Mouse (Mus musculus): Measurements from ENCODE around the gene Lonp1. TPM values are rescaled to one million over a fixed set of nuclear protein-coding genes. Genes with fewer than 3 reads are reported as not detected.
"Not testable (repeated sequence)": the region's sequence is repeated elsewhere in the genome, so short reads cannot be mapped to it uniquely, and the experiment has no call there.

The Lonp1 gene
- polyA plus RNA-seq, 2 experiments, result 45.6 to 79.4 TPM

DNA sequence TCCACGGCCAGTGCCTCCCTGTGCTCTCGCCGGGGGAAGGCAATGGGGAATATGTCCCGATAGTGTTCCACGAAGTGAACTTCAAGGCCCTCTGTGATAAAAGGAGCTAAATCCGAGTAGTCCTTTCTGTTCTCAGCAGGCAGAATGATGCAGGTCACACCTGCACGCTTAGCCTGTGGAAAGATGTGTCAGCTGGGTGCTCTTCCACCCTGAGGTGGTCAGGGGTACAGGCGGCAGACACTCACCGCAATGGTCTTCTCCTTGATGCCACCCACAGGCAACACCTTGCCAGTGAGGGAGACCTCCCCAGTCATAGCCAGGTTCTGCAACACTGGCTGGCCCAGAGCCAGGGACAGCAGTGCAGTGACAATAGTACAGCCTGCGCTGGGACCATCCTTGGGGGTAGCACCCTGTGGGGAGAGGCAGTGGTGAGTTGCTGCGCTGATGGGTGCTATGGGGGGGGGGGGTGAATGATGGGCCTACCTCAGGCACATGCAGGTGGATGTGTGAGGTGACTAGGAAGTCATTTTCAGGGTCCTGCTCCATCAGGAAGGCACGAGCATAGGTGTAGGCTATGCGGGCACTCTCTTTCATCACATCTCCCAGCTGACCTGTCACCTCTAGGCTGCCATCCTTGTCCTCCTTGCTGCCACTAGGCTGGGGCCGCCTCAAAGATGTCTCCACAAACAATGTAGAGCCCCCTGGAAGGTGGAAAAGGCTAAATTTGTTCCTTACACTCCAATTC is 12.1 kb downstream of the Lonp1 start:
- no peak for TF ChIP-seq POLR2A (IDR thresholded peaks at IDR 0.05; ENCODE audit: borderline replicate concordance, extremely low read depth, insufficient read depth, insufficient read length)
- H3K4me3 ChIP-seq (replicated peaks; ENCODE audit: low read length), result peak overlapping the region; percentile 71
- peak overlapping the region; percentile 69 for H3K4me2 ChIP-seq (replicated peaks; ENCODE audit: low read depth, low read length, severe bottlenecking)
- ATAC-seq (ENCODE audit: low FRiP score, low read depth), result no peak
- 30% methylated on average over 14 of the region's 14 CpGs for WGBS
- no peak for DNase-seq (ENCODE audit: low spot score)
- H3K4me1 ChIP-seq (ENCODE audit: control insufficient read depth, insufficient read depth, low read length), result peaks cover 15% of the 10 kb centered on the region
- no peaks in the 10 kb centered on the region for H3K9me3 ChIP-seq (ENCODE audit: control insufficient read depth, low read length)
- H3K9ac ChIP-seq (ENCODE audit: low read depth, low read length, severe bottlenecking), result peak overlapping the region; percentile 83
- H3K27me3 ChIP-seq (ENCODE audit: control insufficient read depth, insufficient read depth, low read length), result no peaks in the 10 kb centered on the region
- no peak overlapping the region for H3K27ac ChIP-seq (replicated peaks; ENCODE audit: low read depth, low read length)
- peaks cover 52% of the 10 kb centered on the region for H3K36me3 ChIP-seq (ENCODE audit: control insufficient read depth, insufficient read depth, low read length)

DNA sequence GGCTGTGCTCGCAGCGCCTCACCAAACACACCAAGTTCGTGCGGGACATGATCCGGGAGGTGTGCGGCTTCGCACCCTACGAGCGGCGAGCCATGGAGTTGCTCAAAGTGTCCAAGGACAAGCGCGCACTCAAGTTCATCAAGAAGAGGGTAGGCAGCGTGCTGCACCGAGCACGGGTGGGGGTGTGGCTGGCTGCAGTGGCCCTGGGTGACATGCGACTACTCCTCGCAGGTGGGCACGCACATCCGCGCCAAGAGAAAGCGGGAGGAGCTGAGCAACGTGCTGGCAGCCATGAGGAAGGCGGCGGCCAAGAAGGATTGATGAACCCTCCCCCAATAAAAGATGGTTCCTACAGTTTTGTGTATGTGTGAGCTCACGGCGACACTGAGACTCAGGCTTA is 12.8 kb downstream of the Lonp1 start:
- peak overlapping the region; percentile 69 for H3K4me2 ChIP-seq (replicated peaks; ENCODE audit: low read depth, low read length, severe bottlenecking)
- peak overlapping the region; percentile 83 for H3K9ac ChIP-seq (ENCODE audit: low read depth, low read length, severe bottlenecking)
- H3K4me3 ChIP-seq (replicated peaks; ENCODE audit: low read length), result peak overlapping the region; percentile 71
- under 1% methylated on average over 26 of the region's 26 CpGs for WGBS
- ATAC-seq (ENCODE audit: low FRiP score, low read depth); DNase-seq (ENCODE audit: low spot score); H3K27me3 ChIP-seq (ENCODE audit: control insufficient read depth, insufficient read depth, low read length); H3K9me3 ChIP-seq (ENCODE audit: control insufficient read depth, low read length): not testable (repeated sequence)
- H3K27ac ChIP-seq (replicated peaks; ENCODE audit: low read depth, low read length), result peak overlapping the region; percentile 92
- H3K4me1 ChIP-seq (ENCODE audit: control insufficient read depth, insufficient read depth, low read length), result peaks cover 15% of the 10 kb centered on the region
- H3K36me3 ChIP-seq (ENCODE audit: control insufficient read depth, insufficient read depth, low read length), result peaks cover 46% of the 10 kb centered on the region

DNA sequence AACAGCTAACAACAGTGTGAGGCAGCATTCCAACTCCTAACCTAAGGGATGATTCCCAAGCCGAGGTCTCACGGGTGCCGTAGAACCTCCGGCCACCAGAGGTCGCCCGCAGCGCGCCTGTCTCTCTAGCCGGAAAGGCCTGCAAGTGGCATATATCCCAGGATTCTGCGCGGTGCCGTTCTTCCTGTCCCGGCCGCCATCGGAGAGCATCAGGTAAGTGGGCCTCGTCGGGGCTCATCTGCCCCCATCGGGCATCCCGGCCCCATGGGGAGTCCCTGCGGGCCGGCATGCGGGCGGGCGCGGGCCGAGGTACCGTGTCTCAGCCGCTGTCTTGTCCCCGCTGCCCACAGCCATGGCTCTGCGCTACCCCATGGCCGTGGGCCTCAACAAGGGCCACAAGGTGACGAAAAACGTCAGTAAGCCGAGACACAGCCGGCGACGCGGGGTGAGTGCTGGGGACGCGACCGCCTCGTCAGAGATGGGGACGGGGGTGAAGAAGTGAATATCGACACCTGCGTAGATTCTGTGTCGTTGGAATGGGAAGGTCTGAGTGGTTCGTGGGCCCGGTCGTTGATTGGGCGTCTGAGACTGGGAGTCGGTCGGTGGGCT is 13.3 kb downstream of the Lonp1 start, which contains the start of gene Rpl36:
TSS of gene Rpl36 (plus strand) at position 181 of the 609 bp plus-strand sequence.
- peak within 1 kb of the TSS; percentile 92 for H3K27ac ChIP-seq (replicated peaks; ENCODE audit: low read depth, low read length)
- TF ChIP-seq POLR2A (IDR thresholded peaks at IDR 0.05; ENCODE audit: borderline replicate concordance, extremely low read depth, insufficient read depth, insufficient read length), result peak; percentile 95
- H3K4me1 ChIP-seq (ENCODE audit: control insufficient read depth, insufficient read depth, low read length), result peaks cover 20% of the 10 kb centered on the region
- peaks cover 40% of the 10 kb centered on the region for H3K36me3 ChIP-seq (ENCODE audit: control insufficient read depth, insufficient read depth, low read length)
- H3K9ac ChIP-seq (ENCODE audit: low read depth, low read length, severe bottlenecking), result peak within 1 kb of the TSS; percentile 83
- peak within 1 kb of the TSS; percentile 69 for H3K4me2 ChIP-seq (replicated peaks; ENCODE audit: low read depth, low read length, severe bottlenecking)
- H3K4me3 ChIP-seq (replicated peaks; ENCODE audit: low read length), result peak within 1 kb of the TSS; percentile 71
- peak; percentile 73 for ATAC-seq (ENCODE audit: low FRiP score, low read depth)
- peak; percentile 94 for DNase-seq (ENCODE audit: low spot score)
- H3K27me3 ChIP-seq (ENCODE audit: control insufficient read depth, insufficient read depth, low read length), result no peaks in the 10 kb centered on the region
- 3% methylated on average over 52 of the region's 52 CpGs for WGBS
- H3K9me3 ChIP-seq (ENCODE audit: control insufficient read depth, low read length), result no peaks in the 10 kb centered on the region

DNA sequence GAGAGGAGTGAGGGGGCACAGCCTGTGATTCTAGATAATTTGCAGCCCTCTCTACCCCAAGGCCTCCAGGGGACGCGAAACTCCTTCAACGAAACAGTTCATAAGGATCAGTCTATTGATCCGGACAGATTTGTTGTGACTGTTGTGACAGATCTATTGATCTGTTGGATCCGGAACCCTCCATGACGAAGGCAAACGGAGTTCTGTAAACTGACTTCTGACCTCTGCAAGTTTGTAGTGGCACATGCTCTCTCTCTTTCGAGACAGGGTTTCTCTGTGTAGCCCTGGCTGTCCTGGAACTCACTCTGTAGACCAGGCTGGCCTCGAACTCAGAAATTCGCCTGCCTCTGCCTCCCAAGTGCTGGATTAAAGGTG is 14.1 kb downstream of the Lonp1 start:
- H3K4me1 ChIP-seq (ENCODE audit: control insufficient read depth, insufficient read depth, low read length), result peaks cover 22% of the 10 kb centered on the region
- H3K36me3 ChIP-seq (ENCODE audit: control insufficient read depth, insufficient read depth, low read length), result peaks cover 34% of the 10 kb centered on the region
- WGBS, result 78% methylated on average over 10 of the region's 10 CpGs
- H3K9me3 ChIP-seq (ENCODE audit: control insufficient read depth, low read length); H3K9ac ChIP-seq (ENCODE audit: low read depth, low read length, severe bottlenecking); H3K4me3 ChIP-seq (replicated peaks; ENCODE audit: low read length); H3K27me3 ChIP-seq (ENCODE audit: control insufficient read depth, insufficient read depth, low read length); ATAC-seq (ENCODE audit: low FRiP score, low read depth); H3K27ac ChIP-seq (replicated peaks; ENCODE audit: low read depth, low read length); DNase-seq (ENCODE audit: low spot score); H3K4me2 ChIP-seq (replicated peaks; ENCODE audit: low read depth, low read length, severe bottlenecking): not testable (repeated sequence)

DNA sequence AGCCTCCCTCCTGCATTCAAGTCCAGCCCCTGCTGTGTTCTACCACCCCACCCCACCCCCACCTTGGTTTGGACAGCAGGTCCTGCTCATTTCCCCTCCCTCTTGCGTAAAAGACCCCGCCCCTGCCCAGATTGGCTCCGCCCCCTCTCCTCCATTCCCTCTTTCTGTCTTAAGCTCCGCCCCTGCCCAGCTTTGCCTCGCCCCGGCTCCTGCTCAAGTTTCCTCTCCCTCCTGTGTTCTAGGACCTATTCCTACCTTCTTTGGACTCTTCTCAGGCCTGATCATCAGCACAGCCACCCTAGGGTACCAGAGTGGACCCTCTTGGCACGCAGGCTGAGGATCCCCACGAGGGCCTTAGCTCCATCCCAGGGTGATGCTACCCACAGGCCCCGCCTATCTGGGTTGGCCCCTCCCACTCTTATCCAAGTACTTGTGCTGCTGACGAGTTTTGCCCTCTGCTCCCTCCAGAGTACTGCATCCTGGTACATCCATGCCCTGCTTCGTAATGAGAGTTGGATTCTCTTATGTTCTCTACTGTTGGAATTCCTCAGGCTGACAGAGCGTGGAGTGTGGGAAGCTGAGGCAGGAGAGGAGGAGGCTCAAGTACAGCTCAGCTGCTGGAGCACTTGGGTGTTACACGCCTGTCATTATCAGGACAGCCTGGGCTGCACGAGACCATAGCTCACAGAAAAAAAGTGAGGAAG is 14.7 kb downstream of the Lonp1 start:
- no peak for TF ChIP-seq POLR2A (IDR thresholded peaks at IDR 0.05; ENCODE audit: borderline replicate concordance, extremely low read depth, insufficient read depth, insufficient read length)
- 16% methylated on average over 14 of the region's 14 CpGs for WGBS
- H3K27me3 ChIP-seq (ENCODE audit: control insufficient read depth, insufficient read depth, low read length), result no peaks in the 10 kb centered on the region
- no peak overlapping the region for H3K4me3 ChIP-seq (replicated peaks; ENCODE audit: low read length)
- H3K4me1 ChIP-seq (ENCODE audit: control insufficient read depth, insufficient read depth, low read length), result peaks cover 22% of the 10 kb centered on the region
- no peak for ATAC-seq (ENCODE audit: low FRiP score, low read depth)
- no peak overlapping the region for H3K27ac ChIP-seq (replicated peaks; ENCODE audit: low read depth, low read length)
- no peaks in the 10 kb centered on the region for H3K9me3 ChIP-seq (ENCODE audit: control insufficient read depth, low read length)
- peaks cover 34% of the 10 kb centered on the region for H3K36me3 ChIP-seq (ENCODE audit: control insufficient read depth, insufficient read depth, low read length)
- DNase-seq (ENCODE audit: low spot score), result no peak
- H3K9ac ChIP-seq (ENCODE audit: low read depth, low read length, severe bottlenecking), result no peak overlapping the region
- 0 out of 2 replicates have a peak overlapping the region, but pooled peaks have one; percentile 3 for H3K4me2 ChIP-seq (replicated peaks; ENCODE audit: low read depth, low read length, severe bottlenecking)
